Mouse (Mus musculus) MEL (cell line): Measurements from ENCODE around the gene Ildr1.

Experiments used
- CHD1 ChIP-seq: IDR thresholded peaks from 2 replicates; pipeline ENCODE4 v1.6.1; 2012; ENCODE audit warnings: low read depth, mild to moderate bottlenecking, inconsistent platforms, low read length, improper control_type of control experiment
- CTCF ChIP-seq, 3 experiments: IDR thresholded peaks in 2 of 3; conservative IDR thresholded peaks in 1 of 3; 2 replicates each; pipeline ENCODE4 v1.5.1; 2011 to 2012; ENCODE audit warnings: low read length in 3 of 3, low read depth in 2 of 3, mild to moderate bottlenecking in 2 of 3, improper control_type of control experiment in 1 of 3, inconsistent platforms in 1 of 3, mixed read lengths in 1 of 3, moderate library complexity in 1 of 3; ENCODE audit not compliant: control insufficient read depth in 1 of 3, insufficient read depth in 1 of 3, poor library complexity in 1 of 3, severe bottlenecking in 1 of 3
- EP300 ChIP-seq, 2 experiments: IDR thresholded peaks; 2 replicates each; pipeline ENCODE4 v1.6.1; 2011; ENCODE audit warnings: improper control_type of control experiment in 2 of 2, low read length in 2 of 2, low read depth in 1 of 2, mild to moderate bottlenecking in 1 of 2
- MXI1 ChIP-seq: IDR thresholded peaks from 2 replicates; pipeline ENCODE4 v1.6.1; 2011; ENCODE audit warnings: mild to moderate bottlenecking, low read depth, low read length, improper control_type of control experiment
- POLR2A ChIP-seq, 2 experiments: IDR thresholded peaks; 2 replicates each; pipeline ENCODE4 v1.6.1; 2011 to 2012; ENCODE audit warnings: low read length in 2 of 2, mild to moderate bottlenecking in 2 of 2, control low read depth in 1 of 2, improper control_type of control experiment in 1 of 2, low read depth in 1 of 2, moderate library complexity in 1 of 2; ENCODE audit not compliant: control insufficient read depth in 1 of 2, insufficient read depth in 1 of 2, poor library complexity in 1 of 2
- POLR2AphosphoS2 ChIP-seq: IDR thresholded peaks from 2 replicates; pipeline ENCODE4 v1.6.1; 2011; ENCODE audit warnings: low read length, improper control_type of control experiment
- RCOR1 ChIP-seq: IDR thresholded peaks from 2 replicates; pipeline ENCODE4 v1.6.1; 2012; ENCODE audit warnings: low read depth, mild to moderate bottlenecking, inconsistent platforms, low read length, improper control_type of control experiment
- USF1 ChIP-seq: IDR thresholded peaks from 2 replicates; pipeline ENCODE4 v1.6.1; 2014; ENCODE audit warnings: low read depth, mild to moderate bottlenecking, inconsistent platforms, low read length, improper control_type of control experiment, moderate library complexity
- ZNF384 ChIP-seq: IDR thresholded peaks from 2 replicates; pipeline ENCODE4 v1.6.1; 2012; ENCODE audit warnings: low read depth, mild to moderate bottlenecking, inconsistent platforms, low read length, improper control_type of control experiment

GRCm38 (mm10) chr16:36770191-36770771, 76.5 kb downstream of the Ildr1 start:
- TF ChIP-seq CHD1 = no peak
- no peak for TF ChIP-seq POLR2A (IDR thresholded peaks at IDR 0.05; ENCODE audit: control insufficient read depth in 1 of 2, insufficient read depth in 1 of 2, low read depth in 1 of 2, low read length in 2 of 2, poor library complexity in 1 of 2)
- no peak for TF ChIP-seq POLR2AphosphoS2
- no peak for TF ChIP-seq CTCF (IDR thresholded peaks at IDR 0.05 in 2 of 3, conservative IDR thresholded peaks at IDR 0.05 in 1 of 3; ENCODE audit: control insufficient read depth in 1 of 3, insufficient read depth in 1 of 3, low read depth in 2 of 3, low read length in 3 of 3, poor library complexity in 1 of 3, severe bottlenecking in 1 of 3)
- no peak for TF ChIP-seq USF1
- no peak for TF ChIP-seq ZNF384
- no peak for TF ChIP-seq MXI1
- no peak for TF ChIP-seq RCOR1
- TF ChIP-seq EP300 (IDR thresholded peaks at IDR 0.05; ENCODE audit: low read depth in 1 of 2, low read length in 2 of 2) = no peak
